Mouse (Mus musculus) cerebellum, adult 18-20 months (tissue): Measurements from ENCODE around the gene Otub2.

Experiments
- DNase-seq, 2 experiments: peaks; one replicate each; pipeline ENCODE4 v3.0.0; 2021

The Otub2 gene

DNA sequence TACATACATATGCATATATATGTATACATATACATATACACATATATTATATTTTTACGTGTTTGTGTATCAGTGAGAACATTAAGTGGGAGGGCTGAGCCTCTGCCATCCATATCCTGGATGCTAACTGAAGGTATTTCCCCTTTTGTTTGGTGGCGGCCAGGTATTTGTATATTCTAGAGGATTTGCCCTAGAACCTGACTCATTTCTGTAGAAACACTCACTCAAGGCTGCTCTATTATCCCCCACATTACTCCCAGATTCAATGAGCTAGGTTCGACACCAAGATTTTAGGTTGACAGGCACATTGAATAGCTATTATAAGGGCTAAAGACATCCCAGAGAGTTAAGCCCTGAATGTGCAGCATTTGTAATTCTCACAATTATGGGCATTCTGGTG, 56.6 kb downstream of the Otub2 start:
- DNase-seq = no peak

DNA sequence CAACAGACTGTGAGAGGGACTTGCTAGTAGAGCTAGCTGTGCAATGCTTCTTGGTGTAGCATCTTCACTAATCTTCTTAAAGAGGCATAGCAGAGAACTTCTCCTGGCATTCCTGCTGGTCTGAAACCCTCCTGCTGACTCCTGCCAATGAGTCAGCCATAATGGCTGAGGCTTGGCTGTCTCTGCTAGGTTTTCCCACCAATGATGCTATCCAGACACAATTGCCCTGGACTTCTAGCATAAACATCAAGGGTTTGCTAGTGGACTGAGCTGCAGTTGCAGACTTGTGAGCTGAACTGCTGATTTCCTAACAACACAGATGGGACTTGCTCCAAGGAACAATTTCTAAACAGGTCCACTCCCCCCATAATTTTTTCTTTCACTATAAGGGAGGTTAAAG, 64.9 kb downstream of the Otub2 start:
- no peak for DNase-seq
